Mouse (Mus musculus) kidney, postnatal 4 days (tissue): ENCODE data around the gene Cd69.

Experiments used
- DNase-seq, 2 experiments: peaks; one replicate each; pipeline ENCODE4 v3.0.0; 2021; ENCODE audit warnings: mixed read lengths in 2 of 2

Cd69 gene

DNA sequence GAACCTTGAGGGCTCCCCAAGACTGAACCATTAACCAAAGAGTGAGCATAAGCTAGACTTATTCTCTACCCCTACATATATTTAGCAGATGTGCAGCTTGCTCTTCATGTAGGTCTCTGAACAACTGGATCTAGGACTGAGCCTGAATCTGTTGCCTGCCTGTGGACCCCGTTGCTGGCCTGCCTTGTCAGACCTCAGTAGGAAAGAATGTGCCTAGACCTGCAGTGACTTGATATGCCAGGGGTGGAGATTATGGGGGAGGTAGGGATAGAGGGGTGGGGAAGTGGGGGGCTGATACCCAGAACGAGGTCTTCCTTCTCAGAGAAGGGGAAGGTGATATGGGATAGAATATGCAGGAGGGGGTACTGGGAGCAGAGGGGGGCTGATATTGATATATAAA, 51.6 kb downstream of the Cd69 start:
- no peak for DNase-seq

DNA sequence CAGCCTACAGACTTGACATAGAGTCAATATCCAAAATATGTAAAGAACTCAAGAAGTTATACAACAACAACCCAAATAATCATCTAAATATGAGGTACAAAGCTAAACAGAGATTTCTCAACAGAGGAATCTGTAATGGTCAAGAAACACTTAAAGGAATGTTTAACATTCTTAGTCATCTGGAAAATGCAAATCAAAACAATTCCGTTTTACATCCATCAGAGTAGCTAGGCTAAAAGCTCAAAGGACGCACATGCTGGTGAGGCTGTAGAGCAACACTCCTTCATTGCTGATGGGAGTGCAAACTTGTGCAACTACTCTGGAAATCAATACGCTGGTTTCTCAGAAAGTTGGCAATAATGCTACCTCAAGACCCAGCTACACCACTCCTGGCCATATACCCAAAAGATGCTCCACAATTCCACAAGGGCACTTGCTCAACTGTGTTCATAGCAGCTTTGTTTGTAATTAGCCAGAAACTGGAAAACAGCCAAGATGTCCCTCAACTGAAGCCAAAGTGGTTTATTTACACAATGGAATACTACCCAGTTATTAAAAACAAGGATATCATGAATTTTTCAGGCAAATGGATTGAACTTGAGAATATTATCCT, 52.9 kb downstream of the Cd69 start:
- no peak for DNase-seq

DNA sequence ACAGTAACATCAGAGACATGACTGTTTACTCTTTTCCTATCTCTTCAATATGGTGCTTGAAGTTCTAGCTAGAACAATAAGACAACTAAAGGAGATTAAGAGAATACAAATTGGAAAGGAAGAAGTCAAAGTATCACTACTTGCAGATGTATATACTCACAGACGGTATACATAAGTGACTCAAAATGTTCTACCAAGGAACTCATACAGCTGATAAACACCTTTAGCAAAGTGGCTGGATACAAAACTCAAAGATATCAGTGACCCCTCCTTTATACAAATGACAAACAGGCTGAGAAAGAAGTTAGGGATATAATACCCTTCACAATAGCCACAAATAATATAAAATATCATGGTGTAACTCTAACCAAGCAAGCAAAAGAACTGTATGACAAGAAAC, 54.2 kb downstream of the Cd69 start:
- no peak for DNase-seq

GRCm38 (mm10) chr6:129219897-129220517, 55.2 kb downstream of the Cd69 start:
- no peak for DNase-seq

- no peak for DNase-seq
Measured at GRCm38 (mm10) chr6:129218191-129218696, 57.0 kb downstream of the Cd69 start.
